Mouse (Mus musculus): ENCODE data around the gene Wdr12. TPM values are rescaled to one million over a fixed set of nuclear protein-coding genes. Genes with fewer than 3 reads are reported as not detected.
"Not testable (repeated sequence)": the region's sequence is repeated elsewhere in the genome, so short reads cannot be mapped to it uniquely, and the experiment has no call there.

Gene Wdr12
- 10 to 100 TPM; 31.2 to 33.3 TPM for total RNA-seq (2021)
- long read RNA-seq, full-length matches to known transcripts, result 41 of 46 reads
- long read RNA-seq, partial matches to known transcripts, result 2 of 46 reads
- long read RNA-seq, other reads (novel, unspliced or antisense), result 3 of 46 reads

- peak; percentile 96 to 98 for DNase-seq (ENCODE audit: low spot score in 2 of 2)
Measured at GRCm38 (mm10) chr1:60098024-60098781, at the start of gene Wdr12, which contains the start of gene Carf. Wdr12 (minus strand) TSS chr1:60098645. Carf (plus strand) TSS chr1:60098247.

- no peak for DNase-seq (ENCODE audit: low spot score in 2 of 2)
Measured at GRCm38 (mm10) chr1:60137346-60137745, 38.9 kb upstream of the Wdr12 start.

- DNase-seq (ENCODE audit: low spot score in 2 of 2), result no peak
Measured at GRCm38 (mm10) chr1:60117721-60118455, 19.4 kb upstream of the Wdr12 start.

- DNase-seq (ENCODE audit: low spot score in 2 of 2), result no peak
Measured at GRCm38 (mm10) chr1:60104582-60104981, 6.1 kb upstream of the Wdr12 start.

- DNase-seq (ENCODE audit: low spot score in 2 of 2), result no peak
Measured at GRCm38 (mm10) chr1:60098839-60099238, 394 bp upstream of the Wdr12 start.

GRCm38 (mm10) chr1:60097277-60098023, 995 bp downstream of the Wdr12 start:
- peak; percentile 51 to 75 for DNase-seq (ENCODE audit: low spot score in 2 of 2)

- peak; percentile 4 to 13 for DNase-seq (ENCODE audit: low spot score in 2 of 2)
Measured at GRCm38 (mm10) chr1:60096572-60097276, 1.7 kb downstream of the Wdr12 start.

- DNase-seq (ENCODE audit: low spot score in 2 of 2), result no peak
Measured at GRCm38 (mm10) chr1:60076411-60076810, 22.0 kb downstream of the Wdr12 start.

GRCm38 (mm10) chr1:60075590-60075989, 22.9 kb downstream of the Wdr12 start:
- no peak for DNase-seq (ENCODE audit: low spot score in 2 of 2)

GRCm38 (mm10) chr1:60074935-60075334, 23.5 kb downstream of the Wdr12 start:
- DNase-seq (ENCODE audit: low spot score in 2 of 2), result no peak

GRCm38 (mm10) chr1:60070725-60071124, 27.7 kb downstream of the Wdr12 start:
- not testable (repeated sequence) for DNase-seq (ENCODE audit: low spot score in 2 of 2)

GRCm38 (mm10) chr1:60056310-60056709, 42.1 kb downstream of the Wdr12 start:
- DNase-seq (ENCODE audit: low spot score in 2 of 2), result no peak

- DNase-seq (ENCODE audit: low spot score in 2 of 2), result no peak
Measured at GRCm38 (mm10) chr1:60054659-60055058, 43.8 kb downstream of the Wdr12 start.

GRCm38 (mm10) chr1:60047481-60047880, 51.0 kb downstream of the Wdr12 start:
- not testable (repeated sequence) for DNase-seq (ENCODE audit: low spot score in 2 of 2)

- DNase-seq (ENCODE audit: low spot score in 2 of 2), result no peak
Measured at GRCm38 (mm10) chr1:60044595-60044994, 53.9 kb downstream of the Wdr12 start.

GRCm38 (mm10) chr1:60042796-60043469, 55.5 kb downstream of the Wdr12 start, which contains the start of gene Ica1l:
Ica1l (minus strand) TSS chr1:60043184.
- DNase-seq (ENCODE audit: low spot score in 2 of 2), result peak; percentile 51 to 73

GRCm38 (mm10) chr1:60042398-60042795, 56.0 kb downstream of the Wdr12 start:
- DNase-seq (ENCODE audit: low spot score in 2 of 2), result peak; percentile 24 to 26

- no peak for DNase-seq (ENCODE audit: low spot score in 2 of 2)
Measured at GRCm38 (mm10) chr1:60035044-60035443, 63.4 kb downstream of the Wdr12 start.

Measured in layer of hippocampus, postnatal 10 days (tissue).